Mouse (Mus musculus) liver, embryonic 12.5 days (tissue): ENCODE data around the gene Klrg1. TPM values are rescaled to one million over a fixed set of nuclear protein-coding genes. Genes with fewer than 3 reads are reported as not detected.

Source experiments
- ATAC-seq: fragments of 200-750 bp; cut with Nextera tagmentation; 2 replicates; pipeline ENCODE4 v1.8.0; 2017; ENCODE audit warnings: moderate number of reproducible peaks, mild to moderate bottlenecking, moderate library complexity
- H3K27ac ChIP-seq: fragments of 300-500 bp; sonication (generic); 2 replicates; pipeline ENCODE4 v1.5.1; 2016; ENCODE audit warnings: mild to moderate bottlenecking
- H3K27me3 ChIP-seq: fragments of 300-500 bp; sonication (generic); replicated peaks from 2 replicates; pipeline ENCODE4 v1.6.1; 2016; ENCODE audit warnings: mild to moderate bottlenecking, moderate library complexity
- H3K36me3 ChIP-seq: fragments of 300-500 bp; sonication (generic); 2 replicates; pipeline ENCODE4 v1.6.1; 2016; ENCODE audit warnings: mild to moderate bottlenecking, moderate library complexity
- H3K4me1 ChIP-seq: fragments of 300-500 bp; sonication (generic); 2 replicates; pipeline ENCODE4 v1.6.1; 2016
- H3K4me2 ChIP-seq: fragments of 300-500 bp; sonication (generic); 2 replicates; pipeline ENCODE4 v1.6.1; 2016; ENCODE audit warnings: mild to moderate bottlenecking, moderate library complexity
- H3K4me3 ChIP-seq: fragments of 300-500 bp; sonication (generic); 2 replicates; pipeline ENCODE4 v1.5.1; 2016; ENCODE audit warnings: mild to moderate bottlenecking, moderate library complexity
- H3K9ac ChIP-seq: fragments of 300-500 bp; sonication (generic); 2 replicates; pipeline ENCODE4 v1.6.1; 2016; ENCODE audit warnings: mild to moderate bottlenecking, moderate library complexity
- H3K9me3 ChIP-seq: fragments of 300-500 bp; sonication (generic); replicated peaks from 2 replicates; pipeline ENCODE4 v1.6.1; 2016; ENCODE audit warnings: mild to moderate bottlenecking, moderate library complexity
- WGBS: fragments of 180-500 bp; shearing (Covaris S2); methylation state at CpG from one replicate; pipeline ENCODE4 v1.1.7; 2016; ENCODE audit not compliant: insufficient replicate concordance; 5-methylcytosine and 5-hydroxymethylcytosine counted together
- polyA plus RNA-seq: library from polyadenylated mRNA; unstranded; fragments of >200 nt; fragmentation: Nextera tagmentation; extraction: Ambion mirVana; gene quantifications from 2 replicates; pipeline ENCODE4 v1.2.1, GENCODE M21; 2016

Gene Klrg1
- polyA plus RNA-seq, 1 experiment from 2014 or later, result not detected

DNA sequence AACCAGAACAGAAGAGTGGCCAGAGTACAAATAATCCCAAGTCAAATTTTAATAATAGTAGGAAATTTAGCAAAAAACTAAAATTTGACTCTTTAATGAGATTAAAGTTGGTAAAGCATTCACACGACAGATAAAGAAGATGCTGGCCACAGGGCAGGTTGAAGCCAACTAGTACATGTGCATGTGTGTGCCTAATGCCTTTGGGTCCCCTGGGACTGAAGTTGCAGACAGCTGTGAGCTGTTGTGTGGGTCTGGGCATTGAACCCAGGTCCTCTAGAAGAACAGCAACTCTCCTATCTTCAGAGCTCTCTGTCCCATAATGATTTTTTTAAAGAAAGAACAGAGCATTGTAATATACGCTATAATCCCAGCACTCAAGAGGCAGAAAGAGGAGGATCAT lies 8.6 kb upstream of the Klrg1 start:
- no peak overlapping the region for H3K9ac ChIP-seq
- H3K4me3 ChIP-seq, result no peak overlapping the region
- no peaks in the 10 kb centered on the region for H3K4me1 ChIP-seq
- no peak overlapping the region for H3K27ac ChIP-seq
- H3K9me3 ChIP-seq, result no peaks in the 10 kb centered on the region
- 66% methylated on average over 2 of the region's 2 CpGs for WGBS
- no peak overlapping the region for H3K4me2 ChIP-seq
- no peaks in the 10 kb centered on the region for H3K27me3 ChIP-seq
- H3K36me3 ChIP-seq, result no peaks in the 10 kb centered on the region
- ATAC-seq, result no peak

DNA sequence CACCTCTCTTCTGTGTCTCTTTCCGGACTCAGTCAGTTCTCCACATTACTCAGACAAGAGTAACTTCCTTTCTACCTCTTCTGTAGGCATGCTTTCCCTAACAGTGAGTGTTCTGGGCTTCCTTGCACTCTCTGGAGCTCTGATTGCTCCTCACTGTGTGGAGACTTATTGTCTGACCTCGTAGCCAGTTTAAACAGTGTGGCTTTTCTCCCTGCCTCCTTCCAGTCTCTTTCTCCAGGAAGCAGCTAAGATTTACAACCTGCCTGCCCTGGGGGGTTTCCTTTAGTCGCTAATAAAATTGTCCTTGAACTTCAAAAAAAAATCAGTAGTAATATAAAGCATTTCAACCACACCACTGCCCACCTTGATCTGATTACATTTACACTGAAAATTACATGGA lies 7.6 kb upstream of the Klrg1 start:
- Histone ChIP-seq H3K36me3 (no peaks in the 10 kb centered on the region), H3K4me2 (no peak overlapping the region), H3K27ac (no peak overlapping the region), H3K27me3 (no peaks in the 10 kb centered on the region), H3K9me3 (no peaks in the 10 kb centered on the region), H3K4me3 (no peak overlapping the region), H3K9ac (no peak overlapping the region), H3K4me1 (no peaks in the 10 kb centered on the region)
- ATAC-seq, result no peak
- whole genome bisulfite sequencing, result 46% methylated on average over 3 of the region's 3 CpGs

DNA sequence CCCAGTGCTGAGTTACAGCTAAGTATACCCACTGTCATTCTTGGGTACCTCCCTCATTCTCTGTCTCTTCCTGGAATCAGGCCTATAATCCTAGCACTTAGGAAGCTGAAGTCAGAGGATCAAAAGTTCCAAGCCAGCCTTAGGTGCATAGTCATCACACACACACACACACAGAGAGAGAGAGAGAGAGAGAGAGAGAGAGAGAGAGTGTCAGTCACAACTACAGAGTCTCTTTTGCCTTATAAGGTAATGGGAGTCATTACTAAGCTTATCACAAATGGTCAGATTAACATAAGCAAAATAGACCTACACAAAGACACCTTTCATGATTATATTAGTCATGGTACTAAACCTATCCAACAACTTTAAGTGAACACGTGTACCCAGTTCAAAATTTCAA lies 6.6 kb upstream of the Klrg1 start:
- peaks cover 4% of the 10 kb centered on the region; the same call in 1 of the 2 replicates for H3K4me1 ChIP-seq
- no peaks in the 10 kb centered on the region for H3K9me3 ChIP-seq
- no peak overlapping the region for H3K27ac ChIP-seq
- no peak overlapping the region for H3K4me3 ChIP-seq
- 60% methylated on average over 1 of the region's 1 CpGs for WGBS
- no peaks in the 10 kb centered on the region for H3K27me3 ChIP-seq
- H3K4me2 ChIP-seq, result no peak overlapping the region
- ATAC-seq, result no peak
- H3K9ac ChIP-seq, result no peak overlapping the region
- H3K36me3 ChIP-seq, result no peaks in the 10 kb centered on the region

- H3K9ac ChIP-seq, result no peak overlapping the region
- H3K36me3 ChIP-seq, result no peaks in the 10 kb centered on the region
- no peak overlapping the region for H3K4me3 ChIP-seq
- no peaks in the 10 kb centered on the region for H3K27me3 ChIP-seq
- 29% methylated on average over 1 of the region's 1 CpGs for WGBS
- no peak overlapping the region for H3K4me2 ChIP-seq
- H3K27ac ChIP-seq, result no peak overlapping the region
- no peak for ATAC-seq
- H3K9me3 ChIP-seq, result no peaks in the 10 kb centered on the region
- peaks cover 6% of the 10 kb centered on the region; the same call in 1 of the 2 replicates for H3K4me1 ChIP-seq
Observed at GRCm38 (mm10) chr6:122288263-122288662, 5.6 kb upstream of the Klrg1 start.

DNA sequence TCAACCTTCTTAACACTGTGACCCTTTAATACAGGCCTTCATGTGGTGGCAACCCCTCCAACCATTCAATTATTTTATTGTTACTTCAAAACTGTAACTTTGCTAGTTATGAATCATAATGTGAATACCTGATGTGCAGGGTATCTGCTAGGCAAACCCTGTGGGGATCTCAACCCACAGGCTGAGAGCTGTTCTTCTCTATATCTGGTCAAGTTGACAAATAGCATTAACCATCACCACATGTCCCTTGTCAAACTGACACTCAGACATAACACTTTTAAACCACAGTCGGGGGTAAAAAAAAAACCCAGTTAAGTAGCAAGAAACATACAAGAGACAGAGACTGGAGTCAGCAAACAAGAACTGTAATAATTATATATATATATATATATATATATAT lies 2.1 kb upstream of the Klrg1 start:
- no peaks in the 10 kb centered on the region for H3K36me3 ChIP-seq
- no peak overlapping the region for H3K9ac ChIP-seq
- peaks cover 6% of the 10 kb centered on the region; the same call in 1 of the 2 replicates for H3K4me1 ChIP-seq
- no peak overlapping the region for H3K4me3 ChIP-seq
- no peaks in the 10 kb centered on the region for H3K27me3 ChIP-seq
- no peak for ATAC-seq
- H3K4me2 ChIP-seq, result no peak overlapping the region
- WGBS, result 32% methylated on average over 1 of the region's 1 CpGs
- no peak overlapping the region for H3K27ac ChIP-seq
- H3K9me3 ChIP-seq, result no peaks in the 10 kb centered on the region

DNA sequence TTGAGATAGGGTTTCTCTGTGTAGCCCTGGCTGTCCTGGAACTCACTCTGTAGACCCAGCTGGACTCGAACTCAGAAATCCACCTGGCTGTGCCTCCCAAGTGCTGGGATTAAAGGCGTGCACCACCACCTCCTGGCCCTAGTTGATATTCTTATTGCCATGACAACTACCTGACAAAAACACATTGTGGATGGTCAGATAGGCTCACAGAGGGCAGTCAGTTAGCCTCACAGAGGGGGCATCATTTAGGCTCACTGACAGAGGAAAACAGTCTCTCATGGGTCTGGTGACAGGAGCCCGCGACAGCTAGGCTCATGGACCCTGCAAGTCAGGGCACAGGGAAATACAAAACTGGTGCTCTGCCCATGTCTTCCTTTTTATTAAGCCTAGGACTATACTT lies 1.6 kb upstream of the Klrg1 start:
- Histone ChIP-seq H3K9me3 (no peaks in the 10 kb centered on the region), H3K9ac (no peak overlapping the region), H3K27me3 (no peaks in the 10 kb centered on the region), H3K4me2 (no peak overlapping the region), H3K27ac (no peak overlapping the region), H3K4me1 (peaks cover 6% of the 10 kb centered on the region; the same call in 1 of the 2 replicates), H3K4me3 (no peak overlapping the region), H3K36me3 (no peaks in the 10 kb centered on the region)
- 54% methylated on average over 4 of the region's 4 CpGs for WGBS
- ATAC-seq, result peak; percentile 72

GRCm38 (mm10) chr6:122283429-122283828 lies 747 bp upstream of the Klrg1 start:
- H3K9ac ChIP-seq, result no peak overlapping the region
- no peaks in the 10 kb centered on the region for H3K9me3 ChIP-seq
- no peak overlapping the region for H3K4me2 ChIP-seq
- H3K27ac ChIP-seq, result no peak overlapping the region
- 80% methylated on average over 2 of the region's 2 CpGs for whole genome bisulfite sequencing
- no peak overlapping the region for H3K4me3 ChIP-seq
- no peaks in the 10 kb centered on the region for H3K36me3 ChIP-seq
- peaks cover 6% of the 10 kb centered on the region; the same call in 1 of the 2 replicates for H3K4me1 ChIP-seq
- H3K27me3 ChIP-seq, result no peaks in the 10 kb centered on the region
- ATAC-seq, result no peak

GRCm38 (mm10) chr6:122276565-122276964 lies 6.1 kb downstream of the Klrg1 start:
- H3K4me3 ChIP-seq, result no peak overlapping the region
- no peak for ATAC-seq
- no peak overlapping the region for H3K27ac ChIP-seq
- H3K4me1 ChIP-seq, result peaks cover 10% of the 10 kb centered on the region
- no peaks in the 10 kb centered on the region for H3K36me3 ChIP-seq
- H3K27me3 ChIP-seq, result no peaks in the 10 kb centered on the region
- no peak overlapping the region for H3K9ac ChIP-seq
- 77% methylated on average over 7 of the region's 7 CpGs for WGBS
- H3K9me3 ChIP-seq, result no peaks in the 10 kb centered on the region
- H3K4me2 ChIP-seq, result no peak overlapping the region

DNA sequence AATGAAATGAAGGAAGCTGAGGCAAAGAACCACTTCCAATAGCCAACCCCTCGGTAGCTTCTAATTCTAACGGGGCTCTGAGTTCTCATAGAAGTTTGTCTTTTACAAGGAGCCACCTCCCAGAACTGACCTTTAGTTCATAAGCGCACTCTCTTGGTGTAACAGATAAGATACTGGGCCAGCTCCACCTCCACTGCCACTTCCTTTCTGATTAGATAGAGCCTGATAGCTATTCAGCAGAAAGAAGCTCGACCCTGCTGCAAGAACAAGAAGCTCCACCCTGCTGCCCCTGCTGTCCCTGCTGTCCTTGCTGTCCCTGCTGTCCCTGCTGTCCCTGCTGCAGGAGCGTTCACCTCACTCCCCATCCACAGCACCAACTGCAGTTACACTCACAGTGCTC lies 8.1 kb downstream of the Klrg1 start:
- no peaks in the 10 kb centered on the region for H3K27me3 ChIP-seq
- no peak overlapping the region for H3K27ac ChIP-seq
- peaks cover 10% of the 10 kb centered on the region for H3K4me1 ChIP-seq
- no peak overlapping the region for H3K9ac ChIP-seq
- peak overlapping the region; percentile 28 for H3K4me2 ChIP-seq
- H3K36me3 ChIP-seq, result no peaks in the 10 kb centered on the region
- no peak overlapping the region for H3K4me3 ChIP-seq
- no peaks in the 10 kb centered on the region for H3K9me3 ChIP-seq
- ATAC-seq, result peak; percentile 76
- 4% methylated on average over 5 of the region's 5 CpGs for whole genome bisulfite sequencing

- no peak overlapping the region for H3K27ac ChIP-seq
- no peaks in the 10 kb centered on the region for H3K9me3 ChIP-seq
- peaks cover 10% of the 10 kb centered on the region for H3K4me1 ChIP-seq
- no peaks in the 10 kb centered on the region for H3K36me3 ChIP-seq
- no peak overlapping the region for H3K9ac ChIP-seq
- no peak overlapping the region for H3K4me3 ChIP-seq
- 59% methylated on average over 11 of the region's 11 CpGs for WGBS
- ATAC-seq, result no peak
- no peak overlapping the region for H3K4me2 ChIP-seq
- no peaks in the 10 kb centered on the region for H3K27me3 ChIP-seq
Observed at GRCm38 (mm10) chr6:122270152-122270551, 12.5 kb downstream of the Klrg1 start.

DNA sequence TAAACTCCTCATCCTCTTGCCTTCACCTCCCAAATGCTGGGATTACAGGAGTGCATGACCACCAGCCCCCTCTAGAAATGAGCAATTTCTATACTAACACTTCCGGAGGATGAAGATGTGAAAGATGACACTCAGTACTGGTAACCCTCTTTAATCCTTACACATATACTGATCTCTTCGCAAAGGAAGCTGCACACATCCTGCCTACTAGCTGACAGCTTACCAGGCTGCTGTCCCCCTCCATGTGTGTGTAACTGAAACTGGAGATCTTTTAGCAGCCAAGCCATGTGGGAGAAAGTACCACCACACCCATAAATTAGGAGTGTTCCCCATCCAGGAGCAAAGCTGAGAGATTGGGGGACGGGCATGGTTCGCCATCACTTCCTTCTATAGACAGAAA lies 13.5 kb downstream of the Klrg1 start:
- Histone ChIP-seq H3K27me3 (no peaks in the 10 kb centered on the region), H3K9ac (no peak overlapping the region), H3K9me3 (no peaks in the 10 kb centered on the region), H3K4me1 (peaks cover 2% of the 10 kb centered on the region), H3K4me2 (no peak overlapping the region), H3K4me3 (no peak overlapping the region), H3K36me3 (no peaks in the 10 kb centered on the region), H3K27ac (no peak overlapping the region)
- ATAC-seq, result no peak
- 72% methylated on average over 4 of the region's 4 CpGs for WGBS

- H3K4me2 ChIP-seq, result no peak overlapping the region
- H3K9ac ChIP-seq, result no peak overlapping the region
- H3K36me3 ChIP-seq, result no peaks in the 10 kb centered on the region
- H3K27me3 ChIP-seq, result no peaks in the 10 kb centered on the region
- H3K4me3 ChIP-seq, result no peak overlapping the region
- H3K27ac ChIP-seq, result no peak overlapping the region
- H3K4me1 ChIP-seq, result no peaks in the 10 kb centered on the region
- H3K9me3 ChIP-seq, result no peaks in the 10 kb centered on the region
- ATAC-seq, result no peak
- WGBS, result 65% methylated on average over 3 of the region's 3 CpGs
Observed at GRCm38 (mm10) chr6:122268561-122268960, 14.1 kb downstream of the Klrg1 start.

- H3K27ac ChIP-seq, result no peak overlapping the region
- no peak overlapping the region for H3K4me2 ChIP-seq
- no peak overlapping the region for H3K4me3 ChIP-seq
- WGBS, result 79% methylated on average over 8 of the region's 8 CpGs
- peaks cover 6% of the 10 kb centered on the region; the same call in 1 of the 2 replicates for H3K27me3 ChIP-seq
- no peaks in the 10 kb centered on the region for H3K4me1 ChIP-seq
- H3K9me3 ChIP-seq, result no peaks in the 10 kb centered on the region
- no peaks in the 10 kb centered on the region for H3K36me3 ChIP-seq
- H3K9ac ChIP-seq, result no peak overlapping the region
- no peak for ATAC-seq
Observed at GRCm38 (mm10) chr6:122262543-122262942, 20.1 kb downstream of the Klrg1 start.
